11 mouse cellular contexts compared by ENCODE assay signal in genomic region chr12:26359817-26360216, GRCm38 (mm10). TPM values are rescaled to one million over a fixed set of nuclear protein-coding genes. Genes with fewer than 3 reads are reported as not detected.
DNase-seq lines count a peak whose midpoint lies in the region; ATAC-seq lines count a peak whose summit lies in the region.
"Had no signal": no experiment of that assay in that cellular context is flagged by ENCODE, and none has a peak within 500 bp of the region (broad histone marks: within the 10 kb centered on the region; RNA-seq: fewer than 3 reads in every experiment).

No protein-coding gene starts in this region.

- no peaks in the 10 kb centered on the region for H3K9me3 ChIP-seq in heart, embryonic 12.5 days (replicated peaks)
- H3K9me3 ChIP-seq: hindbrain, embryonic 13.5 days had no signal

- H3K27ac ChIP-seq in heart, embryonic 12.5 days (ENCODE audit: poor library complexity, severe bottlenecking), result no peak overlapping the region
- H3K27ac ChIP-seq: hindbrain, embryonic 13.5 days; liver, embryonic 14.5 days had no signal

- ATAC-seq in heart, embryonic 12.5 days (ENCODE audit: insufficient number of reproducible peaks, low FRiP score), result no peak
- ATAC-seq: CD4-positive, CD25-positive, alpha-beta regulatory T cell, adult 4 months had no signal

- H3K27me3 ChIP-seq in heart, embryonic 12.5 days (replicated peaks), result no peaks in the 10 kb centered on the region
- H3K27me3 ChIP-seq: hindbrain, embryonic 13.5 days had no signal

- H3K4me1 ChIP-seq in heart, embryonic 12.5 days (replicated peaks), result 0 out of 2 replicates have a peak, but pooled peaks cover 4% of the 10 kb centered on the region

- no peak overlapping the region for H3K4me2 ChIP-seq in heart, embryonic 12.5 days
- H3K4me2 ChIP-seq: hindbrain, embryonic 13.5 days had no signal

- H3K9ac ChIP-seq in heart, embryonic 12.5 days, result no peak overlapping the region
- H3K9ac ChIP-seq: hindbrain, embryonic 13.5 days; liver, embryonic 14.5 days had no signal

- H3K36me3 ChIP-seq in heart, embryonic 12.5 days, result no peaks in the 10 kb centered on the region

- intact Hi-C loops in left cerebral cortex, postnatal 25 days (cut with DNase I), result no loop called here

- WGBS in heart, embryonic 12.5 days, result 73% methylated on average over 5 of the region's 5 CpGs

- H3K4me3 ChIP-seq in heart, embryonic 12.5 days, result no peak overlapping the region
- H3K4me3 ChIP-seq: hindbrain, embryonic 13.5 days had no signal

- peak; percentile 54 for DNase-seq in heart, postnatal 4 days
- DNase-seq in urinary bladder, postnatal 14 days (ENCODE audit: low spot score), result peak; percentile 11
- DNase-seq in urinary bladder, adult 2 months (ENCODE audit: low spot score), result no peak
- peak; percentile 79 for DNase-seq in kidney, postnatal 10 days
- DNase-seq in ovary, postnatal 14 days (ENCODE audit: low spot score), result no peak
- no peak for DNase-seq in left cerebral cortex, postnatal 25 days (ENCODE audit: low spot score in 2 of 2)
- no peak for DNase-seq in ovary, postnatal 10 days (ENCODE audit: low spot score)

RNA-seq across cellular contexts. Expression of gene Rnf144a, which starts 55.2 kb away (rescaled TPM):
- 10 to 100 TPM; 33.6 to 39.6 TPM for total RNA-seq in heart, postnatal 4 days (2021)
- 10.0 and 11.3 TPM in 2 replicates for polyA plus RNA-seq in heart, embryonic 12.5 days (2016; fragmentation: Nextera tagmentation; extraction: Ambion mirVana)
- polyA plus RNA-seq in urinary bladder, adult 2 months (2012; rRNA removed), result 3.4 and 5.5 TPM in 2 replicates
- total RNA-seq in left cerebral cortex, postnatal 25 days (2021), result 10 to 100 TPM; 30.0 to 32.2 TPM

Comparison
In these comparisons a context has a peak if more than half of its experiments do, and no peak if none do; other contexts are left out.
1. DNase-seq: peak in heart, postnatal 4 days (single experiment), urinary bladder, postnatal 14 days (single experiment) and kidney, postnatal 10 days (single experiment); none in urinary bladder, adult 2 months (single experiment), ovary, postnatal 14 days (single experiment), left cerebral cortex, postnatal 25 days (0 of 2) and ovary, postnatal 10 days (single experiment).